Comparison of ENCODE assay signal across 7 mouse cellular contexts in the genomic region with DNA sequence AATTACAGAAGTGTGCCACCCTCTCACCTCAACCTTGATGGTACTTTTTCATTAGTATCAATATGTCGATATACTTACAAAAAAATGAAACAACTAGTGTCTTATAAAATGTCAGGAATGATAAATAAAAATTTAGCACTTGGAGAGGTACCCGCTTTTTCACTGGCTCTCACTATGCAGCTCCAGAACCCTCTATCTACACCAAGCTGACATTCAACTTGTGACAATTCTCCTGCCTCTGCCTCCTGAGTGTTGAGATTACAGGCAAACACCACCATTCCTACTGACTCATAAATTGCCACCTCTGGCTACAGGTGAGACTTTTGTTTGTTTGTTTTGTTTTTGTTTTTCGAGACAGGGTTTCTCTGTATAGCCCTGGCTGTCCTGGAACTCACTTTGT. TPM values are rescaled to one million over a fixed set of nuclear protein-coding genes. Genes with fewer than 3 reads are reported as not detected.
DNase-seq lines count a peak whose midpoint lies in the region; ATAC-seq and TF ChIP-seq lines count a peak whose summit lies in the region.

No protein-coding gene starts in this region.

- TF ChIP-seq POLR2A in spleen, adult 2 months (IDR thresholded peaks at IDR 0.05; ENCODE audit: low read depth, low read length): no peak

- peaks cover 9% of the 10 kb centered on the region for H3K36me3 ChIP-seq in spleen, adult 2 months (ENCODE audit: control insufficient read depth, insufficient read depth, low read length)
- no peaks in the 10 kb centered on the region for H3K36me3 ChIP-seq in forebrain, embryonic 11.5 days (ENCODE audit: control insufficient read depth, insufficient read depth, low read length)
- H3K36me3 ChIP-seq in liver, embryonic 12.5 days: peaks cover 12% of the 10 kb centered on the region
- H3K36me3 ChIP-seq in stomach, postnatal 0 days (ENCODE audit: control insufficient read depth, insufficient read depth, low read length): no peaks in the 10 kb centered on the region; the same call in 1 of the 2 replicates

- TF ChIP-seq CTCF in spleen, adult 2 months (IDR thresholded peaks at IDR 0.05; ENCODE audit: extremely low read depth, insufficient read depth, insufficient read length, insufficient replicate concordance): no peak
- no peak for TF ChIP-seq CTCF in stomach, postnatal 0 days (IDR thresholded peaks at IDR 0.05; ENCODE audit: low read depth)

- no peak for DNase-seq in spleen, adult 2 months (ENCODE audit: low read depth in 1 of 2, low spot score in 2 of 2)
- DNase-seq in spleen, postnatal 10 days (ENCODE audit: low spot score in 2 of 2): no peak
- DNase-seq in forebrain, embryonic 11.5 days (ENCODE audit: low spot score): no peak
- no peak for DNase-seq in stomach, postnatal 0 days (ENCODE audit: low spot score)
- DNase-seq in gastrocnemius, postnatal 25 days: no peak
- DNase-seq in Muller cell, postnatal 12 days (ENCODE audit: inconsistent ontology term): no peak

- WGBS in spleen, adult 2 months: 51% methylated on average over 3 of the region's 3 CpGs
- WGBS in forebrain, embryonic 11.5 days: 58% methylated on average over 3 of the region's 3 CpGs
- WGBS in liver, embryonic 12.5 days (ENCODE audit: insufficient replicate concordance): 48% methylated on average over 3 of the region's 3 CpGs
- 45% methylated on average over 3 of the region's 3 CpGs for WGBS in stomach, postnatal 0 days

- no peaks in the 10 kb centered on the region for H3K27me3 ChIP-seq in spleen, adult 2 months (ENCODE audit: control insufficient read depth, insufficient read depth, low read length)
- no peaks in the 10 kb centered on the region for H3K27me3 ChIP-seq in forebrain, embryonic 11.5 days (ENCODE audit: control insufficient read depth, insufficient read depth, low read length)
- H3K27me3 ChIP-seq in liver, embryonic 12.5 days (replicated peaks): no peaks in the 10 kb centered on the region
- H3K27me3 ChIP-seq in stomach, postnatal 0 days (ENCODE audit: control insufficient read depth, insufficient read depth, low read length): no peaks in the 10 kb centered on the region

- peak overlapping the region; percentile 49 for H3K4me3 ChIP-seq in spleen, adult 2 months (ENCODE audit: extremely low read depth, insufficient read depth, insufficient read length)
- peak overlapping the region; percentile 95 for H3K4me3 ChIP-seq in forebrain, embryonic 11.5 days (ENCODE audit: low read depth, low read length)
- H3K4me3 ChIP-seq in liver, embryonic 12.5 days: peak overlapping the region; percentile 98
- peak overlapping the region; percentile 99 for H3K4me3 ChIP-seq in stomach, postnatal 0 days (ENCODE audit: low read depth, low read length)

- H3K9ac ChIP-seq in forebrain, embryonic 11.5 days (ENCODE audit: low read length): no peak overlapping the region
- peak overlapping the region; percentile 45 for H3K9ac ChIP-seq in liver, embryonic 12.5 days
- H3K9ac ChIP-seq in stomach, postnatal 0 days (ENCODE audit: low read length): peak overlapping the region; percentile 52

- TF ChIP-seq EP300 in stomach, postnatal 0 days (optimal IDR thresholded peaks at IDR 0.05): no peak

- peak; percentile 18; the same call in 1 of the 2 replicates for ATAC-seq in forebrain, embryonic 11.5 days (replicated peaks; ENCODE audit: low FRiP score)
- ATAC-seq in liver, embryonic 12.5 days: peak; percentile 34
- no peak for ATAC-seq in stomach, postnatal 0 days (ENCODE audit: low FRiP score, low TSS enrichment)

- H3K9me3 ChIP-seq in forebrain, embryonic 11.5 days (ENCODE audit: control insufficient read depth, low read length): no peaks in the 10 kb centered on the region
- no peaks in the 10 kb centered on the region for H3K9me3 ChIP-seq in liver, embryonic 12.5 days (replicated peaks)
- no peaks in the 10 kb centered on the region for H3K9me3 ChIP-seq in stomach, postnatal 0 days (ENCODE audit: control insufficient read depth, low read length)

- H3K27ac ChIP-seq in spleen, adult 2 months (ENCODE audit: insufficient read depth, low read length): no peak overlapping the region
- H3K27ac ChIP-seq in forebrain, embryonic 11.5 days (ENCODE audit: low read depth, low read length): no peak overlapping the region
- peak overlapping the region; percentile 37 for H3K27ac ChIP-seq in liver, embryonic 12.5 days
- H3K27ac ChIP-seq in stomach, postnatal 0 days (replicated peaks): no peak overlapping the region; the same call in 1 of the 2 replicates

- H3K4me1 ChIP-seq in spleen, adult 2 months (ENCODE audit: control insufficient read depth, insufficient read depth, insufficient read length): peaks cover 3% of the 10 kb centered on the region
- no peaks in the 10 kb centered on the region for H3K4me1 ChIP-seq in forebrain, embryonic 11.5 days (replicated peaks; ENCODE audit: control insufficient read depth, insufficient read depth, low read length)
- H3K4me1 ChIP-seq in liver, embryonic 12.5 days: peaks cover 15% of the 10 kb centered on the region
- no peaks in the 10 kb centered on the region for H3K4me1 ChIP-seq in stomach, postnatal 0 days (replicated peaks; ENCODE audit: control insufficient read depth, insufficient read depth)

- H3K4me2 ChIP-seq in forebrain, embryonic 11.5 days (ENCODE audit: low read depth, low read length, severe bottlenecking): peak overlapping the region; percentile 70; the same call in 1 of the 2 replicates
- peak overlapping the region; percentile 85 for H3K4me2 ChIP-seq in liver, embryonic 12.5 days
- peak overlapping the region; percentile 80 for H3K4me2 ChIP-seq in stomach, postnatal 0 days (replicated peaks; ENCODE audit: low read depth)

RNA-seq across cellular contexts. Expression of a gene that starts 11.4 kb away (rescaled TPM):
- polyA plus RNA-seq in spleen, adult 2 months (2012; rRNA removed): 9.2 and 13.9 TPM in 2 replicates
- polyA plus RNA-seq in forebrain, embryonic 11.5 days (2014; fragmentation: Nextera tagmentation; extraction: Ambion mirVana): 51.5 and 55.2 TPM in 2 replicates
- polyA plus RNA-seq in liver, embryonic 12.5 days (2016; fragmentation: Nextera tagmentation; extraction: Ambion mirVana): 32.5 and 33.1 TPM in 2 replicates
- 88.8 and 95.0 TPM in 2 replicates for polyA plus RNA-seq in stomach, postnatal 0 days (2015; fragmentation: Nextera tagmentation; extraction: Ambion mirVana)
- 10 to 100 TPM; 87.1 to 92.7 TPM for total RNA-seq in gastrocnemius, postnatal 25 days (2021)

RNA-seq across cellular contexts. Expression of a gene that starts 11.5 kb away (rescaled TPM):
- polyA plus RNA-seq in spleen, adult 2 months (2012; rRNA removed): 5.5 and 6.2 TPM in 2 replicates
- 47.2 and 49.6 TPM in 2 replicates for polyA plus RNA-seq in forebrain, embryonic 11.5 days (2014; fragmentation: Nextera tagmentation; extraction: Ambion mirVana)
- polyA plus RNA-seq in liver, embryonic 12.5 days (2016; fragmentation: Nextera tagmentation; extraction: Ambion mirVana): 34.6 and 35.1 TPM in 2 replicates
- 21.3 and 23.3 TPM in 2 replicates for polyA plus RNA-seq in stomach, postnatal 0 days (2015; fragmentation: Nextera tagmentation; extraction: Ambion mirVana)
- 10 to 100 TPM; 10.2 to 10.5 TPM for total RNA-seq in gastrocnemius, postnatal 25 days (2021)

RNA-seq across cellular contexts. Expression of a gene that starts 51.1 kb away (rescaled TPM):
- polyA plus RNA-seq in spleen, adult 2 months (2012; rRNA removed): 18.3 and 24.6 TPM in 2 replicates
- 0.04 TPM in 1 of 2 replicates, not detected in the other for polyA plus RNA-seq in forebrain, embryonic 11.5 days (2014; fragmentation: Nextera tagmentation; extraction: Ambion mirVana)
- polyA plus RNA-seq in liver, embryonic 12.5 days (2016; fragmentation: Nextera tagmentation; extraction: Ambion mirVana): 0.07 and 0.14 TPM in 2 replicates
- 0.17 and 0.28 TPM in 2 replicates for polyA plus RNA-seq in stomach, postnatal 0 days (2015; fragmentation: Nextera tagmentation; extraction: Ambion mirVana)
- total RNA-seq in gastrocnemius, postnatal 25 days (2021): under 1 TPM in 1 of 2 experiments, not detected in 1; 0.05 TPM

RNA-seq across cellular contexts. Expression of a gene that starts 55.4 kb away (rescaled TPM):
- polyA plus RNA-seq in spleen, adult 2 months (2012; rRNA removed): 2.4 and 2.8 TPM in 2 replicates
- polyA plus RNA-seq in forebrain, embryonic 11.5 days (2014; fragmentation: Nextera tagmentation; extraction: Ambion mirVana): 71.5 and 73.2 TPM in 2 replicates
- polyA plus RNA-seq in liver, embryonic 12.5 days (2016; fragmentation: Nextera tagmentation; extraction: Ambion mirVana): 41.1 and 42.1 TPM in 2 replicates
- 40.2 and 42.5 TPM in 2 replicates for polyA plus RNA-seq in stomach, postnatal 0 days (2015; fragmentation: Nextera tagmentation; extraction: Ambion mirVana)
- 10 to 100 TPM in 1 of 2 experiments, 1 to 10 TPM in 1; 9.7 to 10.7 TPM for total RNA-seq in gastrocnemius, postnatal 25 days (2021)

Comparison
In these comparisons a context has a peak if more than half of its experiments do, and no peak if none do; other contexts are left out.
1. H3K4me3 ChIP-seq: peak in every context shown above with its lines; median percentile 99 in stomach, postnatal 0 days; 98 in liver, embryonic 12.5 days; 95 in forebrain, embryonic 11.5 days; 49 in spleen, adult 2 months.
2. RNA of a gene that starts 51.1 kb away (polyA plus RNA-seq): 18.3 to 24.6 TPM in spleen, adult 2 months; 0.17 to 0.28 TPM in stomach, postnatal 0 days, 0.07 to 0.14 TPM in liver, embryonic 12.5 days and 0.04 TPM in forebrain, embryonic 11.5 days; every median in the first group is over 10 times any median in the second.
3. Peak in every context shown above with its lines, with median percentiles within 50 percentile points of each other: H3K4me2 ChIP-seq.